Mouse (Mus musculus) liver, embryonic 14.5 days (tissue): Measurements from ENCODE around the gene Muc2. TPM values are rescaled to one million over a fixed set of nuclear protein-coding genes. Genes with fewer than 3 reads are reported as not detected.

Source experiments
- ATAC-seq: fragments of 200-750 bp; cut with Nextera tagmentation; 2 replicates; pipeline ENCODE4 v1.8.0; 2017; ENCODE audit warnings: moderate number of reproducible peaks, mild to moderate bottlenecking, moderate library complexity; ENCODE audit not compliant: insufficient read depth
- DNase-seq, 3 experiments: peaks; one replicate each; pipeline ENCODE4 v3.0.0-alpha.2; 2012 to 2013; ENCODE audit warnings: low read depth in 3 of 3, low spot score in 3 of 3
- H3K27ac ChIP-seq: fragments of 300-500 bp; sonication (generic); 2 replicates; pipeline ENCODE4 v1.5.1; 2014; ENCODE audit warnings: moderate library complexity, mild to moderate bottlenecking, control low read depth, inconsistent platforms
- H3K27me3 ChIP-seq: fragments of 300-500 bp; sonication (generic); 2 replicates; pipeline ENCODE4 v1.6.1; 2014; ENCODE audit warnings: mild to moderate bottlenecking, low read length, moderate library complexity; ENCODE audit not compliant: control insufficient read depth, insufficient read depth
- H3K36me3 ChIP-seq: fragments of 300-500 bp; sonication (generic); replicated peaks from 2 replicates; pipeline ENCODE4 v1.6.1; 2014; ENCODE audit warnings: low read depth; ENCODE audit not compliant: control insufficient read depth, insufficient read depth
- H3K4me1 ChIP-seq, 2 experiments: fragments of 200-500 bp in 1 of 2; fragments of 300-500 bp in 1 of 2; sonication (generic) in 1 of 2; replicated peaks; 2 replicates each; pipeline ENCODE4 v1.6.1; 2012 to 2014; ENCODE audit warnings: antibody characterized with exemption in 1 of 2, inconsistent platforms in 1 of 2, low read length in 1 of 2; ENCODE audit not compliant: control insufficient read depth in 2 of 2, insufficient read depth in 2 of 2
- H3K4me2 ChIP-seq: fragments of 300-500 bp; sonication (generic); 2 replicates; pipeline ENCODE4 v1.6.1; 2014; ENCODE audit warnings: low read depth, mild to moderate bottlenecking, control low read depth, moderate library complexity
- H3K4me3 ChIP-seq, 2 experiments: fragments of 200-500 bp in 1 of 2; fragments of 300-500 bp in 1 of 2; sonication (generic) in 1 of 2; 2 replicates each; pipeline ENCODE4 v1.5.1; 2012 to 2014; ENCODE audit warnings: low read depth in 2 of 2, low read length in 2 of 2, mild to moderate bottlenecking in 2 of 2, control low read depth in 1 of 2, inconsistent platforms in 1 of 2, moderate library complexity in 1 of 2; ENCODE audit not compliant: insufficient read depth in 1 of 2
- H3K9ac ChIP-seq: fragments of 300-500 bp; sonication (generic); replicated peaks from 2 replicates; pipeline ENCODE4 v1.6.1; 2014; ENCODE audit warnings: mild to moderate bottlenecking, control low read depth, moderate library complexity
- H3K9me3 ChIP-seq: fragments of 300-500 bp; sonication (generic); 2 replicates; pipeline ENCODE4 v1.6.1; 2016; ENCODE audit warnings: low read length, mixed read lengths; ENCODE audit not compliant: control insufficient read depth
- CTCF ChIP-seq: IDR thresholded peaks from 2 replicates; pipeline ENCODE4 v1.5.1; 2016; ENCODE audit warnings: antibody characterized with exemption, low read depth, control low read depth
- EP300 ChIP-seq: IDR thresholded peaks from 2 replicates; pipeline ENCODE4 v1.6.1; 2016; ENCODE audit warnings: antibody characterized with exemption, low read depth
- WGBS: fragments of 180-500 bp; shearing (Covaris S2); extraction: QIAGEN DNeasy Blood & Tissue Kit; methylation state at CpG from one replicate; pipeline ENCODE4 v1.1.7; 2014; ENCODE audit not compliant: insufficient replicate concordance; 5-methylcytosine and 5-hydroxymethylcytosine counted together
- polyA plus RNA-seq, 2 experiments: library from polyadenylated mRNA; depleted of rRNA in 1 of 2; stranded (reverse) in 1 of 2; unstranded in 1 of 2; fragments of >200 nt; fragmentation: Nextera tagmentation in 1 of 2; extraction: Ambion mirVana in 1 of 2; gene quantifications; 2 replicates each; pipeline versions ENCODE4 v1.2.1 to v1.2.3; 2012 to 2014

Gene Muc2
- polyA plus RNA-seq, 2 experiments = 0.08 to 0.12 TPM

GRCm38 (mm10) chr7:141755831-141756230, 65.7 kb downstream of the Muc2 start:
- H3K4me3 ChIP-seq = no peak overlapping the region
- ATAC-seq (peak; percentile 39; the same call in 1 of the 2 replicates), DNase-seq (peak; percentile 49 to 57 (median 54))
- H3K9me3 ChIP-seq = no peaks in the 10 kb centered on the region
- no peaks in the 10 kb centered on the region for H3K4me1 ChIP-seq
- TF ChIP-seq CTCF (peak; percentile 95), EP300 (no peak)
- H3K27ac ChIP-seq = no peak overlapping the region
- no peak overlapping the region for H3K4me2 ChIP-seq
- no peaks in the 10 kb centered on the region for H3K27me3 ChIP-seq
- H3K9ac ChIP-seq = no peak overlapping the region
- no peaks in the 10 kb centered on the region for H3K36me3 ChIP-seq
- WGBS = 42% methylated on average over 4 of the region's 4 CpGs

- TF ChIP-seq CTCF = no peak
- no peak for TF ChIP-seq EP300
- Histone ChIP-seq H3K9me3 (no peaks in the 10 kb centered on the region), H3K27me3 (no peaks in the 10 kb centered on the region), H3K9ac (no peak overlapping the region), H3K27ac (no peak overlapping the region), H3K4me3 (no peak overlapping the region), H3K4me1 (no peaks in the 10 kb centered on the region), H3K36me3 (no peaks in the 10 kb centered on the region), H3K4me2 (no peak overlapping the region)
- DNase-seq = no peak
- ATAC-seq = no peak
- 26% methylated on average over 4 of the region's 4 CpGs for WGBS
Observed at GRCm38 (mm10) chr7:141758291-141758690, 68.2 kb downstream of the Muc2 start.

GRCm38 (mm10) chr7:141770521-141770920, 80.4 kb downstream of the Muc2 start:
- H3K4me2 ChIP-seq = peak overlapping the region; percentile 75
- peak; percentile 34 to 51 (median 45) for DNase-seq
- H3K27me3 ChIP-seq = no peaks in the 10 kb centered on the region; the same call in 1 of the 2 replicates
- no peaks in the 10 kb centered on the region for H3K9me3 ChIP-seq
- peaks cover 54 to 67% of the 10 kb centered on the region in 2 experiments for H3K4me1 ChIP-seq
- no peaks in the 10 kb centered on the region for H3K36me3 ChIP-seq
- H3K27ac ChIP-seq = peak overlapping the region; percentile 86
- peak; percentile 66 for ATAC-seq
- H3K9ac ChIP-seq = peak overlapping the region; percentile 51
- no peak overlapping the region; a peak in 1 of 4 replicates for H3K4me3 ChIP-seq
- no peak for TF ChIP-seq EP300
- 48% methylated on average over 3 of the region's 3 CpGs for WGBS

GRCm38 (mm10) chr7:141770988-141771387, 80.8 kb downstream of the Muc2 start:
- peak overlapping the region in 1 of 2 experiments; percentile 31; a peak in 2 of 4 replicates for H3K4me3 ChIP-seq

GRCm38 (mm10) chr7:141772058-141772557, 82.0 kb downstream of the Muc2 start:
- Histone ChIP-seq H3K4me1 (peaks cover 56 to 68% of the 10 kb centered on the region in 2 experiments), H3K27ac (peak overlapping the region; percentile 12; the same call in 1 of the 2 replicates), H3K36me3 (no peaks in the 10 kb centered on the region), H3K4me3 (no peak overlapping the region), H3K4me2 (no peak overlapping the region), H3K27me3 (no peaks in the 10 kb centered on the region; the same call in 1 of the 2 replicates), H3K9ac (peak overlapping the region; percentile 72), H3K9me3 (no peaks in the 10 kb centered on the region)
- ATAC-seq (no peak), DNase-seq (no peak)
- no peak for TF ChIP-seq EP300
- no peak for TF ChIP-seq CTCF
- 73% methylated on average over 1 of the region's 1 CpGs for WGBS

More at GRCm38 (mm10) chr7:141770988-141771387, 80.8 kb downstream of the Muc2 start:
- H3K4me2 ChIP-seq = peak overlapping the region; percentile 75
- H3K36me3 ChIP-seq = no peaks in the 10 kb centered on the region
- no peaks in the 10 kb centered on the region for H3K9me3 ChIP-seq
- DNase-seq (peak; percentile 88 to 93 (median 92)), ATAC-seq (peak; percentile 99)
- WGBS = 5% methylated on average over 8 of the region's 8 CpGs
- peak overlapping the region; percentile 72 for H3K9ac ChIP-seq
- TF ChIP-seq EP300 (peak; percentile 100), CTCF (peak; percentile 6; the same call in 1 of the 2 replicates)
- peaks cover 56 to 69% of the 10 kb centered on the region in 2 experiments for H3K4me1 ChIP-seq
- no peaks in the 10 kb centered on the region; the same call in 1 of the 2 replicates for H3K27me3 ChIP-seq
- H3K27ac ChIP-seq = peak overlapping the region; percentile 86
